Mouse (Mus musculus): ENCODE measurements around the gene Pdss2. TPM values are rescaled to one million over a fixed set of nuclear protein-coding genes. Genes with fewer than 3 reads are reported as not detected.
A peak's percentile ranks its signal among the peaks of the same experiment; 100 is the strongest.
"Not testable (repeated sequence)": the region's sequence is repeated elsewhere in the genome, so short reads cannot be mapped to it uniquely, and the experiment has no call there.

Pdss2 gene
- polyA plus RNA-seq, 1 experiment from 2014 or later: 16.8 TPM

DNA sequence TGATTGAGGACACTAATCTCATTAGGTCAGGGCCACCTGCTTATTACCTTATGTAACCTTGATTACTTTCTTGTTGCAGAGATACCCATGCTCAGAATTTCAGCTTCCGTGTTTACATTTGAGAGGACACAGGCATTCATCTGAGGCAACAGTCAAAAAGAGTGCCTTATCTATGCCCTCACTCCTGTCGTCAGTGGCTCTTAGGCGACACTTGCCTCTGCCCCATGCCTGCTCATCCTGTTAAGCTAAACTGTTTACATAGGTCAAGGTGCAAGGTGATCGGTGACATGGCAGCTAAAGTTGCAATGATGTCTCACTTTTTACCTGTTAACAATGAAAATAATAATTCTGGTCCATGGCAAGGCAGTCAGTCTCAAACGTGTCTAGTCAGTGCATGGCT, 163.3 kb downstream of the Pdss2 start:
- Histone ChIP-seq H3K4me2 (ENCODE audit: low read length) (no peak overlapping the region), H3K9me3 (replicated peaks; ENCODE audit: control insufficient read depth, low read length, poor library complexity, severe bottlenecking) (no peaks in the 10 kb centered on the region), H3K36me3 (ENCODE audit: control insufficient read depth, insufficient read depth, low read length) (no peaks in the 10 kb centered on the region), H3K4me3 (ENCODE audit: low read depth, low read length) (no peak overlapping the region), H3K27ac (ENCODE audit: low read length) (no peak overlapping the region), H3K9ac (ENCODE audit: low read depth, low read length) (no peak overlapping the region), H3K27me3 (ENCODE audit: control insufficient read depth, insufficient read depth, low read depth, low read length) (no peaks in the 10 kb centered on the region), H3K4me1 (ENCODE audit: control insufficient read depth, insufficient read depth, low read length) (no peaks in the 10 kb centered on the region)
- ATAC-seq: no peak
- WGBS: 89% methylated on average over 5 of the region's 5 CpGs

DNA sequence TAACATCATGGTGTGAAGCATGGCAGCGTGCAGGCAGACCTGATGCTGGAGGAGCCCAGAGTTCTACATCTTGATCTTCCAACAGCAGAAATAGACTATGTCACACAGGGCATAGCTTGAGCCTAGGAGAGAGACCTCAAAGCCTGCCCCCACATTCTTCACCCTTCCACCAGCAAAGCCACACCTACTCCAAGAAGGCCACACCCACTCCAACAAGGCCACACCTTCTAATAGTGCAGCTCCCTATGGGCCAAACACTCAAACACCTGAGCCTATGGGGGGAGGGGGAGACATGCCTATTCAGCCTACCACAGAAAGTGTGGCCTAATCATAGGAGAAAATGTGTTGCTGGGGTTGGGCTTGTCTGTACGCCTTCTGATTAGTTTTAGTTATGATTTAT, 171.6 kb downstream of the Pdss2 start:
- no peaks in the 10 kb centered on the region for H3K9me3 ChIP-seq (replicated peaks; ENCODE audit: control insufficient read depth, low read length, poor library complexity, severe bottlenecking)
- no peak for ATAC-seq
- no peaks in the 10 kb centered on the region for H3K4me1 ChIP-seq (ENCODE audit: control insufficient read depth, insufficient read depth, low read length)
- no peaks in the 10 kb centered on the region for H3K36me3 ChIP-seq (ENCODE audit: control insufficient read depth, insufficient read depth, low read length)
- no peaks in the 10 kb centered on the region for H3K27me3 ChIP-seq (ENCODE audit: control insufficient read depth, insufficient read depth, low read depth, low read length)
- no peak overlapping the region for H3K4me3 ChIP-seq (ENCODE audit: low read depth, low read length)
- no peak overlapping the region for H3K9ac ChIP-seq (ENCODE audit: low read depth, low read length)
- no peak overlapping the region for H3K27ac ChIP-seq (ENCODE audit: low read length)
- no peak overlapping the region for H3K4me2 ChIP-seq (ENCODE audit: low read length)
- WGBS: 96% methylated on average over 2 of the region's 2 CpGs

DNA sequence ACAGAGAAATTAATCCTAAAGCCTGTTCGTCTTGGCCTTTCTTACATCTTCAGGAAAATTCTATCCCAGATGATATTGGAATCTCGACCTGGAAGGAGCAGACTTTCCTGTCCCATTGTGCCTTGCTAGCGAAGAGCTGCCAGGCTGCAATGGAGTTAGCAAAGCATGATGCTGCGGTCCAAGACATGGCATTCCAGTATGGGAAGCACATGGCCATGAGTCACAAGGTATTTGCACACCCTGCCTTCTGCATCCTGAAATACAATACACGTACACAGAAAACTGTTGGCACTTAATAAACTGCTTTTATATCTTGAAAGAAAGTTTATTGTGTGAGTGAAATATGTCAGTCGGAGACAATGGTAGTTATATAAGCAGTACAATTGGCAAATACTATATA, 172.5 kb downstream of the Pdss2 start:
- Histone ChIP-seq H3K9me3 (replicated peaks; ENCODE audit: control insufficient read depth, low read length, poor library complexity, severe bottlenecking) (no peaks in the 10 kb centered on the region), H3K4me2 (ENCODE audit: low read length) (no peak overlapping the region), H3K4me3 (ENCODE audit: low read depth, low read length) (no peak overlapping the region), H3K9ac (ENCODE audit: low read depth, low read length) (no peak overlapping the region), H3K27ac (ENCODE audit: low read length) (no peak overlapping the region), H3K27me3 (ENCODE audit: control insufficient read depth, insufficient read depth, low read depth, low read length) (no peaks in the 10 kb centered on the region), H3K4me1 (ENCODE audit: control insufficient read depth, insufficient read depth, low read length) (no peaks in the 10 kb centered on the region), H3K36me3 (ENCODE audit: control insufficient read depth, insufficient read depth, low read length) (no peaks in the 10 kb centered on the region)
- WGBS: 92% methylated on average over 6 of the region's 6 CpGs
- ATAC-seq: no peak

DNA sequence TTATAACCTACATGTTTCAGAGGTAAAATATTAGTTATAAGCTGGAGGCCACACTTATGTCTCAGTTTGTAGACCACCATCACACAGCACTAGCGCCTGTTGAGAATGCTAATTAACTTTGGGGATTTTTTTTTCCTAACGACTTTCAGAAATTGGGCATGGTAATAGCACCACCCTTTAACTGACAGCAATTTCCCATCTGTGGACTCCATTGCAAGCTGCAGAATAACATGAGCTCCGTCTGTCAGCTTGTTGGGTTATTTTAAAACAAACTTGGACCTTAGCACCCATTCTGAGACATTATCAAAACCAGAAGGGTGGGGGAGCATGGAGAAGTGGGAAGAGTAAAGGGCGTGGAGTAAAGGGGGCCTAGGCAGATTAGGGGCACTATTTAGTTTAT, 174.5 kb downstream of the Pdss2 start:
- WGBS: 90% methylated on average over 4 of the region's 4 CpGs
- Histone ChIP-seq H3K9ac (ENCODE audit: low read depth, low read length) (no peak overlapping the region), H3K4me3 (ENCODE audit: low read depth, low read length) (no peak overlapping the region), H3K36me3 (ENCODE audit: control insufficient read depth, insufficient read depth, low read length) (no peaks in the 10 kb centered on the region), H3K27ac (ENCODE audit: low read length) (no peak overlapping the region), H3K4me2 (ENCODE audit: low read length) (no peak overlapping the region), H3K9me3 (replicated peaks; ENCODE audit: control insufficient read depth, low read length, poor library complexity, severe bottlenecking) (no peaks in the 10 kb centered on the region), H3K27me3 (ENCODE audit: control insufficient read depth, insufficient read depth, low read depth, low read length) (no peaks in the 10 kb centered on the region), H3K4me1 (ENCODE audit: control insufficient read depth, insufficient read depth, low read length) (no peaks in the 10 kb centered on the region)
- ATAC-seq: no peak

DNA sequence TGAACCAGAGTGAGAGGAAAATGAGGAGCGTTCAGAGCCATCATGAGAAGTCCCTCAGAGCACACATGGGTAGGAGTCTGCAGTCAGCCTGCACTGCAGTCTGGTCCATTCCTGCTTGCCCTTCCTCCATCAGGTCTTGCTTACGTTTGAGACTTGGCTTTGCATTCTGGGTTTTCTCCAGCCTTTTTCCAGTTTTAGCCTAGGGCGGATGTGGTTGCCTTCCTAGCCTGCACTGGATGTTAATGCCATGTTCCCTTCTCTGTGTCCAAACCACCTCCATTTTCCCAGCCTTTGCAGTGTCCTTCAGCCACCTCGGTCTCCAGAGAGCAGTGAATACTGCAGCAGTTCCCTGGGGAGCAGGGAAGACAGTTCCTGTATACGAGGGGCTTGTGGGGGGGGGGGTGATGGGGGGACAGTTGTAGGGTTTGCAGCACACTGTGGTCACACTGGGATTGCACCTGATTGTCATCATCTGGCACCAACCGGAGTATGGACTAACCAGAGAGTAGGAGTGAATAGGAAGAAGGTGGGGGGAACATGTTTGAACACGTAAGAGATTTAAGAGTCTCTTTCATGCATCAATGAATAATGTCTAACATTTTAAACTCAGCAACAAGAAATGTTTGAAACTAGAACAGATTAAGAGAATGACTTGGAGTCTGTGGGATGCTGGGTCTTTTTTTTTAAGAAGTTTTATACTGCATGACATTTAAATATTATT, 178.5 kb downstream of the Pdss2 start:
- Histone ChIP-seq H3K36me3 (ENCODE audit: control insufficient read depth, insufficient read depth, low read length) (no peaks in the 10 kb centered on the region), H3K27ac (ENCODE audit: low read length) (no peak overlapping the region), H3K4me2 (ENCODE audit: low read length) (no peak overlapping the region), H3K9ac (ENCODE audit: low read depth, low read length) (no peak overlapping the region), H3K4me3 (ENCODE audit: low read depth, low read length) (no peak overlapping the region), H3K4me1 (ENCODE audit: control insufficient read depth, insufficient read depth, low read length) (no peaks in the 10 kb centered on the region), H3K9me3 (replicated peaks; ENCODE audit: control insufficient read depth, low read length, poor library complexity, severe bottlenecking) (no peaks in the 10 kb centered on the region), H3K27me3 (ENCODE audit: control insufficient read depth, insufficient read depth, low read depth, low read length) (no peaks in the 10 kb centered on the region)
- 73% methylated on average over 7 of the region's 7 CpGs for WGBS
- ATAC-seq: no peak

DNA sequence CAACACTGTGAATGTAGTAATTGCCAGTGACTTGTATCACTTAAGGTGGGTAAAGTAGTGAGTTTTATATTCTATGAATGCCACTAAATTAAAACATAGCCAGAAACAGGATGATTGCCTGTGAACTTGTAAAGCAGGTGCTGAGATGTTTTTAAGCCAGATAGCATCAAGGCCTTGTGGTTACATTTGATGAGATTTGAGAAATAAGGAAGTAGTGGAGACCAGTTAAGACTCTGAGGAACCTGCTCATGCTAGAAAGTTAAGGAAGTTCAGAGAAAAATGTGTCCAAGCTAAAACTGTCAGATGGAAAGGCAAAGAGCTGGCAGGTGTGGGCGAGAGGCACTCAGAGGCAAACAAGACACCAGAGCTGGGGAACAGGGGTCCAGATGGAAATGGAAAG, 184.8 kb downstream of the Pdss2 start:
- Histone ChIP-seq H3K27me3 (ENCODE audit: control insufficient read depth, insufficient read depth, low read depth, low read length) (no peaks in the 10 kb centered on the region), H3K27ac (ENCODE audit: low read length) (no peak overlapping the region), H3K9ac (ENCODE audit: low read depth, low read length) (no peak overlapping the region), H3K4me2 (ENCODE audit: low read length) (no peak overlapping the region), H3K4me3 (ENCODE audit: low read depth, low read length) (no peak overlapping the region), H3K36me3 (ENCODE audit: control insufficient read depth, insufficient read depth, low read length) (no peaks in the 10 kb centered on the region), H3K9me3 (replicated peaks; ENCODE audit: control insufficient read depth, low read length, poor library complexity, severe bottlenecking) (no peaks in the 10 kb centered on the region), H3K4me1 (ENCODE audit: control insufficient read depth, insufficient read depth, low read length) (no peaks in the 10 kb centered on the region)
- WGBS: 100% methylated on average over 1 of the region's 1 CpGs
- ATAC-seq: no peak

DNA sequence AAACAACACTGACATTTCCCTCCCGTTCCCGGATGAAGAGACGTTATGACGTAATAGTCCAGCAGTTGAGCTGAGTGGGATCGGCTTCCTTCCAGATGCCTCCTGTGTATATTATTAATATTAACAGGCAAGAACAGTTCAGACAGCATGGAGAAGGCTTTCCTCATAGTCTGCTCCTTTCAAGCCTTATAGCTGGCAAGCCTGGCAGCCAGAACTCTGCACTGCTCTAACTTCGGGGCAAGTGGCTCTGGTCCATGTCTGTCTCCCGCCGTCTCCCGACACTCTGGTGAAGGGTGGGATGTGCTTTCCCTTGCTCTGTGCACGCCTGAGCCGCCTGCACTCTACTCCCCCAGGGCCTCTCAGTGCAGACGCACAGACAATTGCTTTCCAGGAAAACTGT, 185.6 kb downstream of the Pdss2 start:
- Histone ChIP-seq H3K36me3 (ENCODE audit: control insufficient read depth, insufficient read depth, low read length) (no peaks in the 10 kb centered on the region), H3K27me3 (ENCODE audit: control insufficient read depth, insufficient read depth, low read depth, low read length) (no peaks in the 10 kb centered on the region), H3K9me3 (replicated peaks; ENCODE audit: control insufficient read depth, low read length, poor library complexity, severe bottlenecking) (no peaks in the 10 kb centered on the region), H3K9ac (ENCODE audit: low read depth, low read length) (no peak overlapping the region), H3K27ac (ENCODE audit: low read length) (no peak overlapping the region), H3K4me1 (ENCODE audit: control insufficient read depth, insufficient read depth, low read length) (no peaks in the 10 kb centered on the region), H3K4me3 (ENCODE audit: low read depth, low read length) (no peak overlapping the region), H3K4me2 (ENCODE audit: low read length) (no peak overlapping the region)
- WGBS: 80% methylated on average over 12 of the region's 12 CpGs
- no peak for ATAC-seq

DNA sequence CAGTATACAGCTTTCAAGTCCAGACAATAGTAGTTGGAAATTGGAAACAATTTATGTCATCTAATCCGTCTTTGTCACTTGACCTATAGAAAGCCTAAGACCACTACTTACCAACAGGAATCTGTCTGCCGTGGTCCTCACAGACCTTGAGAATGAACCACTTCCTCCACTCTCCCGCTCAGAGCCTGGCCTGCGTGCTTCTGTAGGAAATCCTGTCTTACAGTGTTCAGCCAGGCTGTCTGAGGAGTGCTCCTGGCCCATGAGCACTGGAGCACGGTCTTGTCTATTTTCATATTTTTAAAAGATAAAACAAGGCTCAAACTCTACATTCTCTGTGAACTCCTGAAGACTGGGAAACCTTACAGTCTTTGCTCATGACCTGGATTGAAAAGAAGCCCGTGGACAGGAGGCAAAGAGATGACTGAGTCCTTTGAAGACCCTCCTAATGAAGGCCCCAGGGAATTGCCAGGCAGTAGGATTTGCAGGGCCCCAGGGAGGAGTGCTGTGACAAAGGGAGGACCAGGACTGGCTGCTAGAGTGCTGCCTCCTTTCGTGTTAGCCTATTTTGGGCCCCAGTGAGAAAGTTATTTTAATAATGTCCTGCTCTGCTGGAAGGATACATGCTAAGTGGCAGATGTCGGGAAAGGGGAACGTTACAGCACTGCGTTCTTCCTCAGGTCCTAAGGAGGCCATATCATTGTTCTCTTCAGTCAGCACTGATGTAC, 188.4 kb downstream of the Pdss2 start:
- no peaks in the 10 kb centered on the region for H3K4me1 ChIP-seq (ENCODE audit: control insufficient read depth, insufficient read depth, low read length)
- no peaks in the 10 kb centered on the region for H3K36me3 ChIP-seq (ENCODE audit: control insufficient read depth, insufficient read depth, low read length)
- no peaks in the 10 kb centered on the region for H3K9me3 ChIP-seq (replicated peaks; ENCODE audit: control insufficient read depth, low read length, poor library complexity, severe bottlenecking)
- no peaks in the 10 kb centered on the region for H3K27me3 ChIP-seq (ENCODE audit: control insufficient read depth, insufficient read depth, low read depth, low read length)
- peak; percentile 42 for ATAC-seq
- no peak overlapping the region for H3K27ac ChIP-seq (ENCODE audit: low read length)
- H3K9ac ChIP-seq (ENCODE audit: low read depth, low read length): no peak overlapping the region
- H3K4me3 ChIP-seq (ENCODE audit: low read depth, low read length): no peak overlapping the region
- 68% methylated on average over 10 of the region's 10 CpGs for WGBS
- no peak overlapping the region for H3K4me2 ChIP-seq (ENCODE audit: low read length)

DNA sequence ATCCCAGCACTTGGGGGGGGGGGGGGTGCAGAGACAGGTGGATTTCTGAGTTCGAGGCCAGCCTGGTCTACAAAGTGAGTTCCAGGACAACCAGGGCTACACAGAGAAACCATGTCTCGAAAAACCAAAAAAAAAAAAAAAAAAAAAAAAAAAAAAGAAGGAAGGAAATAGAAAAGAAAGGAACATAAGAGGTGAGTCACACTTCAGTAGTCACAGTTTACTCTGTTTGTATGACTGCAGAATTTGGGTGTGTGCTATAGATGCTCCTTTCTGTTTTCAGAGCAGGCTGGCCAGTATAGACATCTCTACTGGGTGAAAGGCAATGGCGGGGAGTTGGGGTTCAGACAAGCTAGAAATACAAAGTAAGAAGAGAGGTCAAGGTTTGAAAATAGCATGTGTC, 189.9 kb downstream of the Pdss2 start:
- H3K27ac ChIP-seq (ENCODE audit: low read length); H3K9me3 ChIP-seq (replicated peaks; ENCODE audit: control insufficient read depth, low read length, poor library complexity, severe bottlenecking); H3K4me2 ChIP-seq (ENCODE audit: low read length); H3K27me3 ChIP-seq (ENCODE audit: control insufficient read depth, insufficient read depth, low read depth, low read length); H3K36me3 ChIP-seq (ENCODE audit: control insufficient read depth, insufficient read depth, low read length); H3K4me3 ChIP-seq (ENCODE audit: low read depth, low read length); H3K9ac ChIP-seq (ENCODE audit: low read depth, low read length); ATAC-seq; H3K4me1 ChIP-seq (ENCODE audit: control insufficient read depth, insufficient read depth, low read length): not testable (repeated sequence)
- WGBS: 100% methylated on average over 2 of the region's 3 CpGs
